Mouse (Mus musculus): ENCODE results near the gene Mrfap1.

DNA sequence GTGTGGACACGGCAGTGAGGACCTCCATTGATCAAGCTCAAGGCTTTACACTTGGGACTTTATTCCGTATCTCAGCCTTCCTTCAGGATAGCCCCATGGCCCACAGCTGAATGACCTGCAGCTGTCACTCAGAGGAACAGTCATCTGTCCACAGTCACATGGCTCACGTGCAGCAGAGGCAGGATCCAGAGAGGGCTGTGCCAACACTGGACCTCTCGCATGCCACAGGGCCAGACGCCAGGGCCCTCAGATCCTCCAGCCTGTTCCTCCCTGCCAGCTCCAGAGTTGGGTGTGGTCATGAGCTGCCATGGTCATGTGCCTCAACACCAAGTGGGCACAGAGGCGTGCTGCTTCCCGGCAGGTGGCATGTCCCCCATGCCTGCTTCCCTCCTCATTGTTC, 12.6 kb upstream of the Mrfap1 start:
- TF ChIP-seq CTCF (IDR thresholded peaks at IDR 0.05; ENCODE audit: insufficient read depth, low read depth, low read length) (no peak), POLR2A (IDR thresholded peaks at IDR 0.05; ENCODE audit: insufficient read depth, low read depth, low read length) (no peak)
